Mouse (Mus musculus) lung, postnatal 0 days (tissue): ENCODE data around the gene Syn3. TPM values are rescaled to one million over a fixed set of nuclear protein-coding genes. Genes with fewer than 3 reads are reported as not detected.

Source experiments
- ATAC-seq: fragments of 200-750 bp; cut with Nextera tagmentation; 2 replicates; pipeline ENCODE4 v1.8.0; 2017; ENCODE audit warnings: moderate library complexity
- DNase-seq: peaks from one replicate; pipeline ENCODE4 v3.0.0-alpha.2; 2016; ENCODE audit warnings: low spot score
- H3K27ac ChIP-seq: fragments of 300-500 bp; sonication (generic); 2 replicates; pipeline ENCODE4 v1.5.1; 2014; ENCODE audit warnings: antibody characterized with exemption, mild to moderate bottlenecking, low read length, mixed read lengths
- H3K27me3 ChIP-seq: fragments of 300-500 bp; sonication (generic); replicated peaks from 2 replicates; pipeline ENCODE4 v1.6.1; 2014; ENCODE audit warnings: low read length, mixed read lengths; ENCODE audit not compliant: insufficient read depth
- H3K36me3 ChIP-seq: fragments of 300-500 bp; sonication (generic); 2 replicates; pipeline ENCODE4 v1.6.1; 2014; ENCODE audit warnings: low read length, mixed read lengths; ENCODE audit not compliant: insufficient read depth
- H3K4me1 ChIP-seq: fragments of 300-500 bp; sonication (generic); 2 replicates; pipeline ENCODE4 v1.6.1; 2014; ENCODE audit warnings: antibody characterized with exemption, low read depth, low read length, mixed read lengths; ENCODE audit not compliant: insufficient read depth
- H3K4me2 ChIP-seq: fragments of 300-500 bp; sonication (generic); replicated peaks from 2 replicates; pipeline ENCODE4 v1.6.1; 2014; ENCODE audit warnings: low read depth, mild to moderate bottlenecking, low read length, moderate library complexity, mixed read lengths
- H3K4me3 ChIP-seq: fragments of 300-500 bp; sonication (generic); 2 replicates; pipeline ENCODE4 v1.5.1; 2014; ENCODE audit warnings: low read depth, low read length
- H3K9ac ChIP-seq: fragments of 300-500 bp; sonication (generic); replicated peaks from 2 replicates; pipeline ENCODE4 v1.6.1; 2014; ENCODE audit warnings: low read depth, mild to moderate bottlenecking
- H3K9me3 ChIP-seq: fragments of 300-500 bp; sonication (generic); 2 replicates; pipeline ENCODE4 v1.6.1; 2016; ENCODE audit warnings: low read length, mixed read lengths
- CTCF ChIP-seq: IDR thresholded peaks from 2 replicates; pipeline ENCODE4 v1.5.1; 2016; ENCODE audit warnings: antibody characterized with exemption, mild to moderate bottlenecking
- EP300 ChIP-seq: IDR thresholded peaks from 2 replicates; pipeline ENCODE4 v1.6.1; 2016; ENCODE audit warnings: antibody characterized with exemption, mild to moderate bottlenecking, control low read depth
- WGBS: fragments of 180-500 bp; shearing (Covaris S2); extraction: QIAGEN DNeasy Blood & Tissue Kit; methylation state at CpG from one replicate; pipeline ENCODE4 v1.1.7; 2014; 5-methylcytosine and 5-hydroxymethylcytosine counted together
- polyA plus RNA-seq: library from polyadenylated mRNA; unstranded; fragments of >200 nt; fragmentation: Nextera tagmentation; extraction: Ambion mirVana; gene quantifications from 2 replicates; pipeline ENCODE4 v1.2.1, GENCODE M21; 2015

Syn3 gene
- polyA plus RNA-seq, 1 experiment from 2014 or later, result 0.72 TPM

- Histone ChIP-seq H3K27me3 (no peaks in the 10 kb centered on the region), H3K27ac (0 out of 2 replicates have a peak overlapping the region, but pooled peaks have one; percentile 21), H3K9ac (no peak overlapping the region), H3K4me1 (0 out of 2 replicates have a peak, but pooled peaks cover 3% of the 10 kb centered on the region), H3K36me3 (no peaks in the 10 kb centered on the region), H3K4me3 (no peak overlapping the region), H3K4me2 (no peak overlapping the region), H3K9me3 (no peaks in the 10 kb centered on the region)
- peak; percentile 20; the same call in 1 of the 2 replicates for ATAC-seq
- DNase-seq, result peak; percentile 23
- TF ChIP-seq CTCF (no peak), EP300 (no peak)
- 52% methylated on average over 4 of the region's 4 CpGs for WGBS
Measured at GRCm38 (mm10) chr10:86359699-86360098, 139.0 kb downstream of the Syn3 start.

GRCm38 (mm10) chr10:86359208-86359607 is 139.5 kb downstream of the Syn3 start:
- WGBS, result 56% methylated on average over 2 of the region's 2 CpGs
- TF ChIP-seq CTCF, result no peak
- peak; percentile 8; the same call in 1 of the 2 replicates for TF ChIP-seq EP300
- peak; percentile 84 for ATAC-seq
- H3K27me3 ChIP-seq, result no peaks in the 10 kb centered on the region
- H3K9ac ChIP-seq, result no peak overlapping the region
- H3K27ac ChIP-seq, result 0 out of 2 replicates have a peak overlapping the region, but pooled peaks have one; percentile 21
- H3K4me2 ChIP-seq, result no peak overlapping the region
- H3K9me3 ChIP-seq, result no peaks in the 10 kb centered on the region
- peak; percentile 92 for DNase-seq
- H3K4me3 ChIP-seq, result no peak overlapping the region
- H3K36me3 ChIP-seq, result no peaks in the 10 kb centered on the region
- 0 out of 2 replicates have a peak, but pooled peaks cover 3% of the 10 kb centered on the region for H3K4me1 ChIP-seq

- H3K36me3 ChIP-seq, result no peaks in the 10 kb centered on the region
- no peak for ATAC-seq
- no peak overlapping the region for H3K9ac ChIP-seq
- WGBS, result 74% methylated on average over 7 of the region's 7 CpGs
- no peak for TF ChIP-seq EP300
- no peak for TF ChIP-seq CTCF
- H3K27me3 ChIP-seq, result no peaks in the 10 kb centered on the region
- H3K4me1 ChIP-seq, result 0 out of 2 replicates have a peak, but pooled peaks cover 3% of the 10 kb centered on the region
- 0 out of 2 replicates have a peak overlapping the region, but pooled peaks have one; percentile 9 for H3K27ac ChIP-seq
- no peak for DNase-seq
- no peak overlapping the region for H3K4me2 ChIP-seq
- H3K9me3 ChIP-seq, result no peaks in the 10 kb centered on the region
- no peak overlapping the region for H3K4me3 ChIP-seq
Measured at GRCm38 (mm10) chr10:86358307-86358975, 140.3 kb downstream of the Syn3 start.

- no peaks in the 10 kb centered on the region for H3K9me3 ChIP-seq
- DNase-seq (peak; percentile 64), ATAC-seq (no peak)
- TF ChIP-seq EP300 (no peak), CTCF (peak; percentile 76)
- no peak overlapping the region for H3K4me3 ChIP-seq
- 62% methylated on average over 5 of the region's 5 CpGs for WGBS
- H3K27ac ChIP-seq, result no peak overlapping the region
- no peaks in the 10 kb centered on the region for H3K27me3 ChIP-seq
- H3K4me1 ChIP-seq, result 0 out of 2 replicates have a peak, but pooled peaks cover 3% of the 10 kb centered on the region
- H3K4me2 ChIP-seq, result no peak overlapping the region
- no peak overlapping the region for H3K9ac ChIP-seq
- no peaks in the 10 kb centered on the region for H3K36me3 ChIP-seq
Measured at GRCm38 (mm10) chr10:86356819-86357563, 141.7 kb downstream of the Syn3 start.

- TF ChIP-seq EP300, result no peak
- no peak for TF ChIP-seq CTCF
- Histone ChIP-seq H3K4me2 (no peak overlapping the region), H3K4me3 (no peak overlapping the region), H3K9me3 (no peaks in the 10 kb centered on the region), H3K36me3 (peaks cover 5% of the 10 kb centered on the region; the same call in 1 of the 2 replicates), H3K27ac (no peak overlapping the region), H3K27me3 (no peaks in the 10 kb centered on the region), H3K4me1 (no peaks in the 10 kb centered on the region), H3K9ac (no peak overlapping the region)
- DNase-seq (no peak), ATAC-seq (no peak)
- WGBS, result 89% methylated on average over 3 of the region's 3 CpGs
Measured at GRCm38 (mm10) chr10:86352521-86352920, 146.2 kb downstream of the Syn3 start.

GRCm38 (mm10) chr10:86351287-86351686 is 147.4 kb downstream of the Syn3 start:
- H3K27ac ChIP-seq, result no peak overlapping the region
- no peak overlapping the region for H3K4me3 ChIP-seq
- no peaks in the 10 kb centered on the region for H3K4me1 ChIP-seq
- no peaks in the 10 kb centered on the region for H3K9me3 ChIP-seq
- 51% methylated on average over 2 of the region's 2 CpGs for WGBS
- ATAC-seq (no peak), DNase-seq (no peak)
- no peaks in the 10 kb centered on the region for H3K27me3 ChIP-seq
- no peak overlapping the region for H3K9ac ChIP-seq
- H3K36me3 ChIP-seq, result peaks cover 9% of the 10 kb centered on the region; the same call in 1 of the 2 replicates
- TF ChIP-seq CTCF (no peak), EP300 (no peak)
- H3K4me2 ChIP-seq, result no peak overlapping the region
